Mouse (Mus musculus): Measurements from ENCODE around the gene Ddx43. TPM values are rescaled to one million over a fixed set of nuclear protein-coding genes. Genes with fewer than 3 reads are reported as not detected.
A peak's percentile ranks its signal among the peaks of the same experiment; 100 is the strongest.

The Ddx43 gene
- total RNA-seq, 1 experiment from 2014 or later, result 2.8 TPM

DNA sequence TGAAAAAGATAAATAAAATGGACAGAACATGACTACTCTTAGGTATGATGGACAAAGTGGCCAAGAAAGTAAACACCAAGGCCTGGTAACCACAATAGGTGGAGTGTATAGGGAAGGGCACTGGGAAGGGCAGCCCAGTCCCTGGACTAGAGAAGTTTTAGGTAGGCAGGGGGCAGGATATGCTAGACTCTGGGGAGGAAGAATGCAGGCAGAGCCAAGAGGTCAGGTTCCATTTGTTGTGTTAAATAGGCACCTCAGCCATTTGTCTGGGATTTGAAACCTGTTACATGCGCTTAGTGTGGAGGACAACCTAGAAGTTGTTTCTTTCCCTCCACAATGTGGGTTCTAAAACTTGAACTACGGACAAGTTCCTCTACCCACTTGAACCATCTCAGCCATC is 26.2 kb upstream of the Ddx43 start:
- ATAC-seq (replicated peaks; ENCODE audit: insufficient number of reproducible peaks, low FRiP score, low TSS enrichment, poor library complexity, severe bottlenecking), result no peak

DNA sequence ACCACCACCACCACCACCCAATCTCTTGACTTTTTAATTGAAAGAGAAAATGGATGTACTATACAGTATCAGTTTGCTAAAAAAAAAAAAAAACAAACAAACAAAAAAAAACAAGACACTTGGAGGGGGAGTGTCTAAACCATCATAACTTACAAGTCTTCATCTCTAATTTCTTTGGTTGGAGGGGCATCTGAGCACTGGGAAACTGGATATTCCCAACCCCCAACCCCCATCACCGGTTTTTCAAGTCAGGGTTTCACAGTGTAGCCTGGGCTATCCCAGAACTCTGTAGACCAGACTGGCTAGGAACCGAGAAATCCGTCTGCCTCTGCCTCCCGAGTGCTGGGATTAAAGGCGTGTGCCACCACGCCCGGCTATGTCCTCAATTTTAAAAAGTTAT is 25.8 kb upstream of the Ddx43 start:
- no peak for ATAC-seq (replicated peaks; ENCODE audit: insufficient number of reproducible peaks, low FRiP score, low TSS enrichment, poor library complexity, severe bottlenecking)

DNA sequence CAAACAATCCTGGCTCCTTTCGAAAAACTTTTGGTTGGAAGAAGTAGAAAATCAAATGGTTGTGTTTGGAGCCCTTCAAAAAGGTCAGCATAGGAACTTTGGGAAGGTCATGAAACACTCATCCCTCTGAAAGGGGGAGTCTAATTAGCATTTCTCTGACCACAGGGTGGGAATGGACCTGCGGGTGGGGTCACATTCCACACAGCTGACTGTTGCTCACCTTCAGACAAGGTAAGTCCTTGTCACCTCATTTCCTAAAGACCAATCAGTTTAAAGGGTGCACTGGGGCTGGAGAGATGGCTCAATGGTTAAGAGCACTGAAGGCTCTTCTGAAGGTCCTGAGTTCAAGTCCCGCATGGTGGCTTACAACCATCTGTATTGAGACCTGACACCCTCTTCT is 24.1 kb upstream of the Ddx43 start:
- ATAC-seq (replicated peaks; ENCODE audit: insufficient number of reproducible peaks, low FRiP score, low TSS enrichment, poor library complexity, severe bottlenecking), result no peak

DNA sequence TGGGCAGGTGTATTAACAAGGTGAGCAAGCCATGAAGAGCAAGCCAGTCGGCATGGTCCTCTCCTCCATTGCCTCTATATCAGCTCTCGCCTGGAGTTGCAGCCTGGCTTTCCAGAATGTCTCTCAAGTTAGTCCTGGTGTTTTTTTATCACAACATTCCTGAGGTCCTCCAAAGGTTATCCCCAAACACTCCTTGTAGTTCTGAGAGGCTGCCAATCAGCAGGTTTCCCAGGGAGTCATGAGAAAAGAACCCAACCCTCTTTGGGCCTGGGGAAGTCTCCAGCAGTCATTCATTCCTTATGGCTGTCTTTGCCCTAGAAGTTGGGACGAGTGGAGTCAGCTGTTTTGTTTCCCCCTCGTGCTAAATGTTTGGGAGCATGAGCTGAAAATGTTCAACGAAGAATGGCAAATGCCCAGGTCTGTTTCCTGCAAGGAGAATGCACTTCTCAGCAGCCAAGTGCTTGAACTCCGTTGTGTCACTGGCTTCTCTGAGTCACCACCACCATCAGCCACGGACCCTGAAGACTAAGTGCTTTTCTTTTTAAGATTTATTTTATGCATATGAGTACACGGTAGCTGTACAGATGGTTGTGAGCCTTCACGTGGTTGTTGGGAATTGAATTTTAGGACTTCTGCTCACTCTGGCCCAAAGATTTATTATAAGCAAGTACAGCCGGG is 22.6 kb upstream of the Ddx43 start:
- no peak for ATAC-seq (replicated peaks; ENCODE audit: insufficient number of reproducible peaks, low FRiP score, low TSS enrichment, poor library complexity, severe bottlenecking)

DNA sequence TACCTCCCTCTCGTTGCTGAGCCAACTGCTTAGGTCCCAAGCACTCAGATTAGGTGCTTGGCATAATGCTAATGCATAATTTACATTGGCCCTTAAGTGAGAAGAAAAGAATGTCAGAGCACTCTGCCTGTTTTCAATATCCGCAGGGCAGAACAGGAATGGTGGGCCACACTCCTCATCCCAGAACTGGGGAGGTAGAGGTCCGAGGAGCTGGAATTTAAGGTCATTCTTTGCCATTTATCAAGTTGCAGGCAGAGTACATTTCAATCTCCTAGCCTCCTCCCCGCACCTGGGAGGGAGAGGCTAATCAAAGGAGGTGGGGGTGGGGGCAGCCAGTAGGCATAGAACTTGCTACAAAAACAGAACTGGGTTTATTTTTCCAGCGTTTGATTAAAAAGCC is 21.2 kb upstream of the Ddx43 start:
- no peak for ATAC-seq (replicated peaks; ENCODE audit: insufficient number of reproducible peaks, low FRiP score, low TSS enrichment, poor library complexity, severe bottlenecking)

DNA sequence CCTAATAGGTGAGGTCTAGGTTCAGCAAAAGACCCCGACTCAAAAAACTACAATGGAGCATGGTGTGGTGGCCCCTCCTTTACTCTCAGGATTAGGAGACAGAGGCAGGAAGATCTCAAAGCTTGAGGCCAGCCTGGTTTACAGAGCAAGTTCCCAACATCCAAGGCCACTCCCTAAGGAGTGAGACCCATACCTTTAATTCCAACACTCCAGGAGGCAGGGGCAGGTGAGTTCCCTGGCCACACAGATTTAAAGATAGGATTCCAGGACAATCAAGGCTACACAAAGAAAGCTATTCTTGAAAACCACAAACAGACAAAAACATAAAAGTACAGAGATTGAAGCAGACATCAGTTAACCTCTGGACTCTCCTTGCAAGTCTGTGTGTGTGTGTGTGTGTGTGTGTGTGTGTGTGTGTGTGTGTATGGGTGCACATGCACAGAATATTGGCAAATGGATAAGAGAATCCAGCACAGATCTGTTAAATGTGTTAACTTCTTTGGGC is 20.6 kb upstream of the Ddx43 start:
- ATAC-seq (replicated peaks; ENCODE audit: insufficient number of reproducible peaks, low FRiP score, low TSS enrichment, poor library complexity, severe bottlenecking), result no peak

DNA sequence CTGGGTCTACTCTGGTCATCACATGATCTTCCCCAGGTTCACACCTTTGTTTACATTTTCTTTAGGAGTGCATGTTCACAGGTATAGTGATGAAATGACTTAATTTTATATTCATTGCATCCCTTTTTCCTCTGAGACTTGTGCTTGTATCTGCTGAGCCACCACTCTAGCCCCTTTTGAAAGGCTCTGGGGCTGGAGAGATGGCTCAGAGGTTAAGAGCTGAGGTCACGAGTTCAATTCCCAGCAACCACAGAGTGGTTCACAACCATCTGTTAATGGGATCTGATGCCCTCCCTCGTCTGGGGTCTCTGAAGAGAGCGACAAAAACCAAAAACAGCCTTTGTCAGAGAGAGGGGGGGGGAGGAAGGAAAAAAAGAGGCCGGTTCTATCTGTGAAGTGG is 20.1 kb upstream of the Ddx43 start:
- no peak for ATAC-seq (replicated peaks; ENCODE audit: insufficient number of reproducible peaks, low FRiP score, low TSS enrichment, poor library complexity, severe bottlenecking)

DNA sequence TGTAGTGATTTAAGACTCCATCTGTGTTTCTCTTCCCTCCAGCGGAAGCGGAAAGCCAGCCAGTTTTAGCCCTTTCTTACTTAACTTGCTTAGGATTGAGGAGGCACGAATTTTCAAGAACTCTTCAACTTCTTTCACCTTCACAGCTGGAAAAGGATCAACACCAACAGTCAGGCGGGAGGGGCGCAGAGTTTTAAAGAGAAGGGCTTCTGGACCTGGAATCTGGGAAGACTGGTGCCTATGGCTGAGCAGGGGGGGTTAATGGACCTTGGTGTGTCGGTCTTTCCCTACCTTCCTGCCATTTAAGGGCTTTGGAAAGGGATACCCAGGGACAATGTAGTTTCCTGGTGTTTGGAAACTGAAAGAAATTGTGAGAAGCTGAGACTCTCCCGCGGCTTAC is 18.0 kb upstream of the Ddx43 start:
- no peak for ATAC-seq (replicated peaks; ENCODE audit: insufficient number of reproducible peaks, low FRiP score, low TSS enrichment, poor library complexity, severe bottlenecking)

DNA sequence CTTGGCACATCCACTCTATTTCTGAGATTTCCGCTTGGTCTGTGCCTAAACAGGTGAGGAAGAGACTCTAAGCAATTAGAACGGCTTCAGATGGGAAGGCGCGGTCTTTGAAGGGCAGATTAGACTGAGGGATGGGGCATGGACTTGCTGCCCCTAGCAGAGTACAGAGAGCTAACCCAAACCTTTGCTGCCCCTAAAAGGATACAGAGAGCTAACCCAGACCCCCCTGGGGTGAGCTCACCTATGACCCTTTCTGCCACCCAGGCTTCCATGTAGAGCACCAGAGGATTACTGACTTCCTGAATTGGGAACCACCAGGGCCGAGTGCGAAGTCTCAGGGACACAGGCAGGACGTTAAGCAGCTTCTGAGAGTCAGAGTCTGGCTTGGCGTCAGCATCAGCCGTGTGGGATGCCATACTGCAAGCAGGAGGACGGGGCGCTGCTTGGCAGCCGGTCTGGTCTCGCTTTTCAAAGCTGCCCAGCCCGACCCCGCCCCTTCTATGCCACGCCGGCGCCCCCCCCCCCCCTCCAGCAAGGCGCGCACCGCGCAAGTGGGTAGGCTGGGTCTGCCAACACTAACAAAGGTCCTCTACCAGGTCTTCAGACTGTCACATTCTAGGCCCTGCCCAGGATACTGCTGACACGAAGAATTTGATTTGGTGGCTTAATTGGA is 17.3 kb upstream of the Ddx43 start, which contains the start of gene Ooep:
Gene Ooep, minus strand, starts transcription at position 613 of the 673 bp plus-strand sequence.
- ATAC-seq (replicated peaks; ENCODE audit: insufficient number of reproducible peaks, low FRiP score, low TSS enrichment, poor library complexity, severe bottlenecking), result no peak

DNA sequence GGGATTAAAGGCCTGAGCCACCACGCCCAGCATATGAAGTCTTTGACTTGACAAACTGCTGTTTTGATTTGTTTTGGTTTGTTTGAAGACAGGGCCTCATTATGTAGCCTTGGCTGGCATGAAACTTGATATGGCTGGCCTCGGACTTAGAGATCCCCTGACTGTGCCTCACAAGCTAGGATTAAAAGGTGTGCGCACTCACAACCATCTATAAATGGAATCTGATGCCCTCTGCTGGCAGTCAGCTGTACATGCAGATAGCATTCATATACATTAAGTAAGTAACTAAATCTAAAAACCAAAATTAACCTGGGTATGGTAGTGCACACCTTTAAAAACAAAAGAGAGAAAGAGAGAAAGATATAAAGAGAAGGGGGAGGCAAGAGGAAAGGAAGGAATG is 9.7 kb upstream of the Ddx43 start:
- ATAC-seq (replicated peaks; ENCODE audit: insufficient number of reproducible peaks, low FRiP score, low TSS enrichment, poor library complexity, severe bottlenecking), result no peak

DNA sequence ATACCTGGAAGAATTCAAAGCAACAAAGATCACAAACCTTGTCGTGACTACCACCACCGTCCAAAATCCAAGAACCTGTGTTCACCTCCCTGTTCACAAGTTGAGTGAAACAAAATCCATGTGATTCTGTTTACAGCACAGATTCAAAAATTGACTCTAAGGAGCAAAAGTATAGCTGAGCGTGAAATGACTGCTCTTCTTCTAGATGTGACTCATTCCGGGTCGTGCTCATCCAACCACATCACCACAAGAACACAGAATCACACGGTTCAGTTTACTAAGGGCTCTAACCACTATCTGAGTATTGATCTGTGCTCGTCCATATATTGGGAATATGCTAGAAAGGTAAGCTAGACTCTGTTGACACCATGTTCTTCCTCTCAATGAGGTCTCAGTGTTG is 8.6 kb upstream of the Ddx43 start:
- no peak for ATAC-seq (replicated peaks; ENCODE audit: insufficient number of reproducible peaks, low FRiP score, low TSS enrichment, poor library complexity, severe bottlenecking)

DNA sequence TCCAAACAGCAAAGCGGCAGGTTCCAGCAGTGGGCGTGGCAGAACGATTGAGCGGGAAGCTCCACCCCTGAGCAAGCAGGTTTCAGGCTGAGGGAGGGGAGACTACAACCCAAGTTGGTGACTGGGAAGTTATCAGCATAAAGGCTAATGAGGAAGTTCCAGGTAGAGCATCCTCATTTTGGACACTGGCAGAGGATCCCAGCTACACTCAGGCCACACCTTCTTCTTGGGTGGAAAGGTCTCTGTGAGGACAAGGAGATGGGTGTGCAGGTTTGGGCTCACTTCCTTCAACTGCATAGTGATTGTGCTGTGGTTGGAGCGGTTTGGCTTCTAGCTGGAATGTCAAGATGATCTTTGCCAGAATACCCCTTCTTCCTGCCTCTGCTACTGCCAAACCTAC is 5.6 kb upstream of the Ddx43 start:
- ATAC-seq (replicated peaks; ENCODE audit: insufficient number of reproducible peaks, low FRiP score, low TSS enrichment, poor library complexity, severe bottlenecking), result no peak

DNA sequence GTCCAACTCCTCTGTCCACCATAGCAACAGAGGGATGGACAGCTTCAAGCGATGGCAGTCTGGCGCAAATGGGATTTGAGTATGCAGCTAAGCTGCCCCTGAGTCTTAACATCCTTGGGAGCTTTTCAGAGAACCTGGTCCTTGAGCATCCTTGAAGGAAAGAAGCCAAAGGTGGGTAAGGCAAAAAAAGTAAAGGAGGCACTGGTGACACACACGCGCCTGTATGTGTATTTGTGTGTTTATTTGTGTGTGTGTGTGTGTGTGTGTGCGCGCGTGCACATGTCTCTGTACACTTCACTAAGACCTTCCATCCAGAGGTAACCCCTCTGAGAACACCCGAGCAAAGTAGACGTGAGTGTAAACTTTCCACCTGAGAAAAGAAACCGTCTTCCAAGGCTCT is 1.8 kb upstream of the Ddx43 start:
- ATAC-seq (replicated peaks; ENCODE audit: insufficient number of reproducible peaks, low FRiP score, low TSS enrichment, poor library complexity, severe bottlenecking), result no peak

DNA sequence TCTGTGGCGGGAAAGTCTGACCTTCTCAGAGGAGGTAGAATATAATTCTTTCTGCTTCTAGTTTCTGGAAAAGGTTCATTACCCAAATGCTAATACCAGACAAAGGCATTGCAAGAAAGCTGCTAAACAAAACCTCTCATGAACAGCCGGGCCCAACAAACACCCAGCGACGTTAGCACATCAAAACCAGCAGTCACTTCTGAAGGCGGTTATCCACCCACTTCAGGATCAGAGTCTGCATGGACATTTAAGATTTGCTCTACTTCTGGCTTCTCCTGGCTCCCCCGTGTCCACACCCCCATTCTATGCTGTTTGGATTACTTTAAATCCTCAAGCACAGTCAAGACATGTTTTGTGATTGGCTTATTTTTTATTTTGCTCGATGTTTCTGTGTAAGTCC is 975 bp upstream of the Ddx43 start:
- ATAC-seq (replicated peaks; ENCODE audit: insufficient number of reproducible peaks, low FRiP score, low TSS enrichment, poor library complexity, severe bottlenecking), result no peak

DNA sequence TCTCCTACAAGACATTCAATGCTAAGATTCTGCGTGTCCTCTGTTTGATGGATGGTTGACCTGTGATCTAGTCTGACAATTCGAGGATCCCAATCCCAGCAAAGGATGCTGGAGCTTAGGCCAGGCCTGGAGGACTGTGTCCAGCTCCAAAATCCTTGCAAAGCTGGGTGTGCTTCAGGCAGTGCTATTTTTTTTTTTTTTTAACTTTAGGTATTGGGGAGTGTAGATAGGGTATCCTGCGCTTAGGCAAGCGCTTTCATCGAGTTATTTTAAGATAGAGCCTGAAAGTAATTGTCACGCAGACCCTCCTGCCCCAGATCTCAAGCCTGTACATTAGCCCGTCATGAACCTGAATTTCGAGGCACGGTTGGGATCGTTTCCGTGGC is 340 bp upstream of the Ddx43 start:
- no peak for ATAC-seq (replicated peaks; ENCODE audit: insufficient number of reproducible peaks, low FRiP score, low TSS enrichment, poor library complexity, severe bottlenecking)

DNA sequence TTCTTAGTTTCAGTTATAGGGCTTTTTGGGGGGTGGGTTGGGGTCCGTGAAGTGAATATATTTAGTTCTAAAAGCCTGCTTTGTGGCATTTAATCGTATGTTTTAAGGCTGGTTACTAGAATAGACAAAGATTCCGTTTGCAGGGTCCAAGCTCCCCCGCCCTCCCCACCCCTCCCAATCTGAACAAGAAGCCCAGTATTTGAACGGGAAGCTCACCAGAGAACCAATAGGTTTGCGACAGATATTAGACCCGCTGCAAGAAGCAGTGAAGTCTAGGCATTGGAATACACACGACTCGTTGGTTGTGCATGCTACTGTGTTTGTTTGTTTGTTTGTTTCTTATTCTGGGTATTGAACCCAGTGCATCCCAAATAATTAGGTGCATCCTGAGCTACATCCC is 940 bp downstream of the Ddx43 start:
- ATAC-seq (replicated peaks; ENCODE audit: insufficient number of reproducible peaks, low FRiP score, low TSS enrichment, poor library complexity, severe bottlenecking), result no peak

DNA sequence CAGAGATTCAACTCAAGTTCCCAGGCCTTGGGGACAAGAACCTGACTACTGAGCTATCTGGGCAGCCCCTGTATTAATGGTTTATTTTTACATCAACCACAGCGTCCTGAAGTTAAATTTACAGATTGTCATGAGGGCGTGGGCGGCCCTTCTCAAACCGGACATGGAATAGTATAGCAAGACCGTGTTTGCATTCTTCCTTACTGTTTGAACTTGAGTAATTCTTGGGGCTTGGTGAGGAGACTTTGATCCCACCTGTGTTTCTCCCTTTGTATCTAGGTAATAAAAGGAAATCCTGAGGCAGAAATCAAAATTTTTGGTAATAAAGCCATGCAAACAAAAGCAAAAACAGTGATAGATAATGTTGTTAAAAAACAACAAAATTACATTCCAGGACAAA is 5.0 kb downstream of the Ddx43 start:
- no peak for ATAC-seq (replicated peaks; ENCODE audit: insufficient number of reproducible peaks, low FRiP score, low TSS enrichment, poor library complexity, severe bottlenecking)

DNA sequence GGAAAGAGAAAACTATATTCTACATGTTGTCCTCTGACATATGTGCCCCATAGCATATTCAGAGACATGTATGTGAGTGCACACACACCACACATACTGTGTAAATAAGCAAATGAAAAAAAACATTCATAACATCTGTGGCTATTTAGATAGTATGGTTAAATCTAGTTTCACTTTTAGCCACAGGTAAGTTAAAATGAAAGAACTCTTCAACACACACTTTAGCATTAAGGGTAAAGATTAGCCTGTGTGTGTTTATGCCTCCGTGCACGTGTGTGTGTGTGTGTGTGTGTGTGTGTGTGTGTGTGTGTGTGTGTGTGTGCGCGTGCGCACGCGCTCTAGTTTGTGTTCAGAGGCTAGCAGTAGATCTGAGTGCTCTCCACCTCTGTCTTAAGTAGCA is 6.0 kb downstream of the Ddx43 start:
- ATAC-seq (replicated peaks; ENCODE audit: insufficient number of reproducible peaks, low FRiP score, low TSS enrichment, poor library complexity, severe bottlenecking), result no peak

DNA sequence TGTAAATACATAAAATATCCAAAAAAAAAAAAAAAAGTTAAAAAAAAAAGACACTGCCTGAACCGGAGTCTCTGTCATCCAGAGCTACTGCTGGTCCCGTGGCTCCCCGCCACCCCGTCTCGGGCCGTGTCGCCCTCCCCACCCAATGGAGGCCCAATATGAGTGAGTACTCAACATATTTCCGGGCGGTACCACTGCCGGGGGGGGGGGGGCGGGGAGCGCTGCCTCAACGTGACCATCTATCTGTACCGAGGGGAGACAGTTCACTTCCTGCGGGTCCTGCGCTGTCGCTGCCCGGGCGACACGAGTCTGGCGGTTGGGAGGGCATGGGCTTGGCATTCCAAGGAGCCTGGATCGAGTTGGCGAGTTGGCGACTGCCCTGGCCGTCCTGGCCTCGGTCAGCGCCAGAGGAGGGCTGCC is 31.8 kb downstream of the Ddx43 start:
- ATAC-seq (replicated peaks; ENCODE audit: insufficient number of reproducible peaks, low FRiP score, low TSS enrichment, poor library complexity, severe bottlenecking), result no peak; the same call in 1 of the 2 replicates

DNA sequence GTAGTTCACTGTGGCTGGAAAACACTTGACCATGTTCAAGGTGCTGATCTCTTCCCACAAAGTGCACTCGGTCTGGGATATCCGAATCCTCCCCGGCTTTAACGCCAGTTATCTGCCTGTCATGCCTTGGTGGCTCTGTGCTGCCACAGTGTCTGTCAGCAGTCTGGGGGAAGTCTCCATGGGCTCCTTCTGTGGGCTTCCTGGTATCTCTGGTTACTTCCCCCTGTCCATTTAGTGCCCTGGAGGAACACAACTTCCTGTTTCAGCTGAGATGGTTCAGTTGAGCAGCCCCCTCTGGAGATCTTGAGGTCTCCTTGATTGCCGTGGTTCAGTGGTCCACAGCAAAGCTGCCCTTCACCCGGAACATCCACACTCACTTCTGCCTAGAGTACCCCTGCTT is 32.6 kb downstream of the Ddx43 start:
- peak; percentile 63 for ATAC-seq (replicated peaks; ENCODE audit: insufficient number of reproducible peaks, low FRiP score, low TSS enrichment, poor library complexity, severe bottlenecking)
